Mouse (Mus musculus) gastrocnemius, postnatal 4 days (tissue): Measurements from ENCODE around the gene Uhmk1. TPM values are rescaled to one million over a fixed set of nuclear protein-coding genes. Genes with fewer than 3 reads are reported as not detected.
"Not testable (repeated sequence)": the region's sequence is repeated elsewhere in the genome, so short reads cannot be mapped to it uniquely, and the experiment has no call there.

ENCODE experiments used
- DNase-seq, 2 experiments: peaks; one replicate each; pipeline ENCODE4 v3.0.0; 2021 to 2022; ENCODE audit warnings: low spot score in 2 of 2, mixed read lengths in 2 of 2
- long read RNA-seq, 2 experiments: library from polyadenylated mRNA; stranded (forward); transcript quantifications; one replicate each; pipeline ENCODE4 v2.0.0; 2021
- total RNA-seq, 2 experiments: library from RNA; stranded (reverse); gene quantifications; 2 replicates each; pipeline ENCODE4 v1.2.3; 2021

The Uhmk1 gene
- 10 to 100 TPM; 15.2 to 15.5 TPM for total RNA-seq
- long read RNA-seq, experiment 1, full-length matches to known transcripts = 2 of 3 reads
- long read RNA-seq, experiment 1, partial matches to known transcripts = 0 of 3 reads
- long read RNA-seq, experiment 1, other reads (novel, unspliced or antisense) = 1 of 3 reads
- long read RNA-seq, experiment 2, full-length matches to known transcripts = 1 of 2 reads
- long read RNA-seq, experiment 2, partial matches to known transcripts = 0 of 2 reads
- long read RNA-seq, experiment 2, other reads (novel, unspliced or antisense) = 1 of 2 reads

DNA sequence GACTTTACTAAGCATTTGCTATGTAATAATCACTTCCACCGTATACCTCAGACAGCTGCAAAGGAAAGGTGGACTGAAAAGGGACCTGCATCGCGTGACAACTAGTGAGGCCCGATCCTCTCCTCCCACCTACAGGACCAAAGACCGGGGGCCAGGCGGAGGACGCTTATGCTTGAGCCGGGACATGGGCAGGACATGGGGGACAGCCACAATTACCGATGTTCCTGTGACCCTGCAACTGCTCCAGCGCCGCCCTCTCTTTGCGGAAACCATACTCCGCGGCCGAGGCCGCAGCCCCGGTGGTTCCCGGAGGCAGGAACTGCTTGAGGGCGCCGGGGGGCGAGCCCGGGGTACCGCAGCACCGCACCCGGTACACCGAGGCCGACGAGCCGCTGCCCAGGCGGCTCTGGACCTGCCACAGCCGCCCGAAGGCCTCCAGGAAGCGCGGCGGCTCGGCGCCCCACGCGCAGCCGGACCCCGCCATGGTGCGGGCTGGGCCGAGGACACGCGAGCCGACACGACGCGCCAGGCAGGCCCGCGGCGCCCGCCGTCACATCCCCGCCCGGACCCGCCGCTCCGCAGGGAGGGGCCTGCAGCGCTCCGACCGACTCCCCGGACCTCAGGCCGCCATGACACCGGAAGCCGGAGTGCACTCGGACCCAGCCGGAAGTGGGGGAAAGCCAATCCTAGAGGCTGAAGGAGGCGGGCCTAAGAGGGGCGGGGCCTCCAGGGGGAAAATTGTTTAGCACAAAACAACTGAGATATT, at the start of gene Uhmk1:
Gene Uhmk1, minus strand, starts transcription at position 641 of the 766 bp plus-strand sequence.
- DNase-seq = peak; percentile 75 to 89

GRCm38 (mm10) chr1:170255560-170255910, 40.3 kb upstream of the Uhmk1 start:
- DNase-seq = peak; percentile 57 to 77

DNA sequence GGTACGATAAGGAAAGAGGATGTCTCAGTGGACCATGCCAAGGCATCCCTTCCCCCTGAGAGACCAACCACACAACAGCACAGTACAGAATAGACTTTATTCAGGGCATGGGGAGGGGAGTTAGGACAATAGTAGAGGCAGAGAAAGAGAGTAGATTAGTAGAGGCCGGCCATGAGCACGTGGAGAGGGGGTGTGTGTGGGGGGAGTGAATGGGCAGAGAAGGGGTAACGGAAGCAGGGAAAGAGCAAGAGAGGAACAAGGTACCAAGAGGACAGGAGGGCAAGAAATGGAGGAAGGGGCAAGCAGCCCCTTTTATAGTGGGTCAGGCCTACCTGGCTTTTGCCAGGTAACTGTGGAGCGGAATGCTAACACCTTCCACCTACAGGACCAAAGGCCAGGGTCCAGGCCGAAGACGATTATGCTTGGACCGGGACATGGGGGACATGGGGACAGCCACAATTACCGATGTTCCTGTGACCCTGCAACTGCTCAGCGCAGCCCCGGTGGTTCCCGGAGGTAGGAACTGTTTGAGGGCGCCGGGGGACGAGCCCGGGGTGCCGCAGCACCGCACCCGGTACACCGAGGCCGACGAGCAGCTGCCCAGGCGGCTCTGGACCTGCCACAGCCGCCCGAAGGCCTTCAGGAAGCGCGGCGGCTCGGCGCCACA, 39.8 kb upstream of the Uhmk1 start:
- peak in 1 of 2 experiments; percentile 15 for DNase-seq

DNA sequence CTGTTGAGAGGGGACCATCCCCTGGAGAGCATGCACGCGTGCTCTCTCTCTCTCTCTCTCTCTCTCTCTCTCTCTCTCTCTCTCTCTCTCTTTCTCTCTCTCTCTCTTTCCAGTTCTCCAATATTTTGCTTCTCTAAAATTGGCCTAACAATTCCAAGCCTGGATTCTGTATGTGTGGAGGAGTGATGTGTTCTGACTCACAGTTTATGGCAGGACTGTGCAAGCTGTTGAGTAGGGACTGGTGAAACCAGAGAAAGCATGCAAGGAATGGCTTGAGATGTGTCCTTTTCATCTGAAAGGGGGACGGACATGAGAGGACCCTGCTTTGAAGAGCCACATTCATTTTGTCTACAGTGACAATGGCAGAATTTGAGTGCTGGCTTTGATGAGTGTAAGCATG, 29.8 kb upstream of the Uhmk1 start:
- no peak for DNase-seq

- not testable (repeated sequence) for DNase-seq
Observed at GRCm38 (mm10) chr1:170232688-170233087, 17.5 kb upstream of the Uhmk1 start, which contains the start of gene Sh2d1b2. Gene Sh2d1b2, plus strand, starts transcription at chr1:170232749.

- no peak for DNase-seq
Observed at GRCm38 (mm10) chr1:170223276-170223675, 8.1 kb upstream of the Uhmk1 start.

GRCm38 (mm10) chr1:170220351-170220750, 5.2 kb upstream of the Uhmk1 start:
- DNase-seq = no peak

DNA sequence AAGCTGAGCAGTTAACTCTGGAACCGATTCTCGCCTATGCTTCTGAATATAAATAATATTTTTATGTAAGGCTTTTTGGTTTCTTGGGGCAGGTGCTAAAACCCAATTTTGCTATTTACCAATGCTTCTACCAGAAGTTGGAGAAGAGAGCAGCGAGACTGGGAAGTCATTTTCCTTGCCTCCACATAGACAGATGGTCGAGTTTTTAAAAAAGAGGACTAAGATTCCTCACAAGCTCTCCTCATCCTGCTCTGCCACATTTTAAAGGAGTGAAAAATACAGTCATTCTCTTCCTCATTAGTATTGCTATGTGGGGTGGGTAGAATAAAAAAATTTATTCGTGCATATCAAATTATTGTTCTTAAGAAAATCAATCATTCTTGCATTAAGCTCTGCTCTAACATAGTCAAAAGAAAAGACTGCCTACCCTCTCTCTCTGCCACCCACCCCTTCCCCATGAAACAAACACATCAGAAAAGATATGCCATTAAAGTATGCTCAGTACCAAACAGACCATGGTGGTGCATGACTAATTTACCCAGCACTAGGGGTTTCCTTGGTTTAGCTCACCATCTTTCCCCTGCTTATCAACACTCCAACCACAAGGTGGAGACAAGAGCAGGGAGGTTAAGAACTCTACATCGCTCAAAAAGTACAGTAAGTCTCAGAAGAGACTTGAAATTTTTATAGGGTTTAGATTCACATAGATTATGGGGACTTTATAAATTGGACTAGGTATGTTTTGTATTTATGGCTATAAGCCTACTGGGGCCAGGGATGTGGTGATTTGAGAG, 3.1 kb upstream of the Uhmk1 start:
- no peak for DNase-seq

- DNase-seq = no peak
Observed at GRCm38 (mm10) chr1:170215590-170215989, 393 bp upstream of the Uhmk1 start.

DNA sequence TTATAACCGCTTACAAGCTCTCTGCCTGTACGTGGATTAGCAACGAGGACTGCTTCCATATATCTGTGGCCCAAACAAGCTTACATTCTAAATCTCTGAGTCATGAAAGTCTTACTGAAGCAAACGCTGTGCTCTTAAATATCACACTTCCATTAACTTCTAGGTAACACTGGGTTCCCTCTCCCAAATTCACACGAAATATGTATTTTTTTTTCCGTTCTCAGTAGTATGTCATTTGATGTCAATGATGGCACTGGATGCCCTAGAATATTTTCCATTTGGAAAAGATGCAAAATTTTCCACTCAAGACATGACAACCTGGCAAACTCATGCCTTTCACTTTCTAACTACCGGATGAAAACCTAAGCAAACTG, 827 bp downstream of the Uhmk1 start:
- DNase-seq = no peak

GRCm38 (mm10) chr1:170213181-170213879, 1.9 kb downstream of the Uhmk1 start:
- no peak for DNase-seq

DNA sequence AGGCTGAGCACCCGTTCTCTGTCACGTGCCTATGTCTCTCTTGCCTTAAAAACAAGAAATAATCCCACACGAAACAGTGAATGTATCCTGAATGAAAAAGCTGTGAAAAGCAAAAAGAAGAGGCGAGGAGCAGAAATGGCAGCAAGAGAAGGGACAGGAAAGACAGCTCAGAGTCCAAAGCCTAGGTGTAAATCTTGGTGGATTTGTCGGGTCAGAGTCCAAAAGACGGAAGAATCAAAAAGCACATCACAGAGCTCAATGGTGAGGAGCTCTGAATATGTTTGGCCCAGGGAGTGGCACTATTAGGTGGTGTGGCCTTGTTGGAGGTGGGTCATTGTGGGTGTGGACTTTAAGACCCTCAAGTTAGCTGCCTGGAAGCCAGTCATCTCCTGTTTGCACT, 8.8 kb downstream of the Uhmk1 start:
- DNase-seq = no peak

- peak in 1 of 2 experiments; percentile 16 for DNase-seq
Observed at GRCm38 (mm10) chr1:170200379-170200778, 14.8 kb downstream of the Uhmk1 start.

DNA sequence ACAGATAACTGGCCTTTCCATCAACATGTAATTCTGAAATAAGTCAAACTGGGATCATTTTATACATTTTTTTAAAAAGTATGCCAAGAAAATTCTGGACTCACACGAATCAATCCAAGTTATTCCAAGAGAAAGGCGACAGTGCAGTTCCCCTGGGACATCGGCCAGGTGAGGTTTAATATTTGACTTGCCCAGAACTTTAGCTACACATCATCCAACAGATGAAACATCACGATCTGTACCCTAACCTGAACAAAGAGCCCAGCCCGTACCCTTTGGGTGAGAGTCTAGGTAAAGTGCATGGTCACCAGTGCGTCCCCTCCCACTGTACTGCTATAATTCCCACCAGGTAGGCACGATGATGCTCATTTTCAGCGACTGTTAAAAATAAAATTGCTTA, 19.0 kb downstream of the Uhmk1 start:
- no peak for DNase-seq

DNA sequence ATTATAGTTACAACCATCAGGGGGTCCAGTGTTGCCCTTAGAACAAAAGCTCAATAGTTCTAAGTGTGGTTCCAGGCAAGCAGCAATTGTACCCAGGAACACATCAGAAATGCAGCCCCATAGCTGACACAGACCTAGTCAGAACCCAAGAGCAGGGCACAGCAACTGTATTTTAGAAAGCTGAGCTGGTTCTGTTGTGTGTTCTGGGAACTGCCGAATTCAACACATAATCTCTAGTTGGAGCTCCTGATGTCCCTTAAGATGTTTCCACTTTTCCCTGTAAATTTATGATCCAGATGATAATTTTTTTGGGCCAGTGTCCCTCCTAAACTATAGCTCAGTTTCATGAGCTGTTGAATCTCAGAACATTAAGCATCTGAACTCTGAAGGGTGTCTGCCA, 23.3 kb downstream of the Uhmk1 start:
- DNase-seq = no peak

GRCm38 (mm10) chr1:170190225-170190624, 25.0 kb downstream of the Uhmk1 start:
- DNase-seq = no peak

GRCm38 (mm10) chr1:170188601-170189000, 26.6 kb downstream of the Uhmk1 start:
- DNase-seq = peak; percentile 29 to 36

GRCm38 (mm10) chr1:170186531-170186930, 28.7 kb downstream of the Uhmk1 start:
- no peak for DNase-seq

- no peak for DNase-seq
Observed at GRCm38 (mm10) chr1:170185137-170185536, 30.1 kb downstream of the Uhmk1 start.

DNA sequence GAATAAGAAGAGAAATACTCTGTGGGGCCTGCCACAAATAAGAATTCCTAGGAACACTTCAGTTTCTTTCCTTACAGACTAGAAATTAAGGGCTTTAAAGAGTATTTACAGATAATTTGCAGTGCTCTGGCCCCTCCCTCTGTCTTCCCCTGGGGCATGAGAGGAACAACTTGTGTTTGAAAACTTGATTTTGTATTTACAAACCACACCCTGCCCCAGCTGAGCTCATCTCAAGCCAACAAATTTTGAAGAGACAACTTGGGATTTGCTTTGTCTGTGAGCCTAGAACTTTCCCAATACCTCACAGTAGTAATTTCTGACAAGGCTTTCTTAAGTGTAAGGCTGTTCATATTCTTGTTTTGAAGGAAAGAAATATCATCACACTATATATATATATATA, 32.5 kb downstream of the Uhmk1 start:
- peak in 1 of 2 experiments; percentile 51 for DNase-seq
